Mouse (Mus musculus): ENCODE results near the gene Ctnna2.

DNA sequence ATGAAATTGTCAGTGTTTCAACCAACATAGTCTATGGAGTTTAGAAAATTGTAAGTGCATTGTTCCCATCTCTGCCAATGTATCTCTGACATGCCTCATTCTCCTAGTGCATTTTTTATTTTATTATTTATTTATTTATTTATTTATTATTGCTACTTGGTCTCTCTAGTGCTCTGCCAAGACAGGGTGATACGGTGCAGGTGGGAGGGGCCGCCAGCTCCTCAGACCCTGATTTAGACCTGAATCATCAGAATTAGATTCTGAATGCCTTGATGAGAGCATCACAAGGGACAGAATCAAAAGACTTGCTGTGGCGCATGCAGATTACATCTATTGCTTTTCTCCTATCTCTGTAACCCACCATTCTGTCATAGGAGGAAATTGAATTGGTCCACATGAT is 492.8 kb downstream of the Ctnna2 start:
- TF ChIP-seq ZC3H11A (IDR thresholded peaks at IDR 0.05; ENCODE audit: borderline replicate concordance, low read depth, low read length): no peak
- TF ChIP-seq MAFK (IDR thresholded peaks at IDR 0.05; ENCODE audit: insufficient read depth, low read depth, low read length): no peak
- no peak for TF ChIP-seq ZNF384 (IDR thresholded peaks at IDR 0.05; ENCODE audit: low read depth, low read length)
- TF ChIP-seq HCFC1 (IDR thresholded peaks at IDR 0.05; ENCODE audit: borderline replicate concordance, insufficient read depth, low read length): no peak

Measured in ES-E14 (cell line).